Mouse (Mus musculus): ENCODE measurements around the gene Gm28035.

DNA sequence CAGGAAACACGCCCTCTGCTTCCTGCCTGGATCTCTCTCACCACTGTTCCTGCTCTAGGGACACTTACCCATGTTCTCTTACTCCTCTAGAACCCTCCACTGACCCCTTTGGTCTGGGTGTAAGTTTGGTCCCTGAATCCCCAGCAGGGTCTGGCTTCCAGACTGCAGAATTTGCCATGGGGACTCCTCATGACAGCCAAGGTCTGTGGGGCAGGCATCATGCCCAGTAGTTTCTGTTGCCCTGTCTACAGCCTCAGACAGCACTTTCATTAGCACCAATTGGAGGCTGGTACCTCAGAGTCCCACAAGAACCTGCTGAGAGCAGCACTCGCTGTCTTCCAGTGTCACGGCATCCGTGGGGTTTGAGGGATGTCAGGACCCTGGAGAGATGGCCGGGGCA is 32.5 kb upstream of the Gm28035 start:
- no peak for TF ChIP-seq POLR2A (IDR thresholded peaks at IDR 0.05; ENCODE audit: low read depth, low read length)
- no peak for TF ChIP-seq CTCF (conservative IDR thresholded peaks at IDR 0.05; ENCODE audit: insufficient read depth, insufficient read length, low read depth, low read length)
